Mouse (Mus musculus) limb, embryonic 10.5 days (tissue): ENCODE measurements around the gene Lzts3. TPM values are rescaled to one million over a fixed set of nuclear protein-coding genes. Genes with fewer than 3 reads are reported as not detected.

Source experiments
- DNase-seq: peaks from one replicate; pipeline ENCODE4 v3.0.0-alpha.2; 2017; ENCODE audit warnings: low spot score
- H3K27ac ChIP-seq: fragments of 300-500 bp; sonication (generic); 2 replicates; pipeline ENCODE4 v1.5.1; 2016; ENCODE audit warnings: mild to moderate bottlenecking
- H3K27me3 ChIP-seq: fragments of 300-500 bp; sonication (generic); 2 replicates; pipeline ENCODE4 v1.6.1; 2016; ENCODE audit warnings: low read depth, mild to moderate bottlenecking; ENCODE audit not compliant: poor library complexity, severe bottlenecking
- H3K36me3 ChIP-seq: fragments of 300-500 bp; sonication (generic); 2 replicates; pipeline ENCODE4 v1.6.1; 2016; ENCODE audit warnings: mild to moderate bottlenecking, moderate library complexity
- H3K4me1 ChIP-seq: fragments of 300-500 bp; sonication (generic); 2 replicates; pipeline ENCODE4 v1.6.1; 2016
- H3K4me3 ChIP-seq: fragments of 300-500 bp; sonication (generic); 2 replicates; pipeline ENCODE4 v1.5.1; 2016; ENCODE audit warnings: mild to moderate bottlenecking, moderate library complexity
- H3K9me3 ChIP-seq: fragments of 300-500 bp; sonication (generic); replicated peaks from 2 replicates; pipeline ENCODE4 v1.6.1; 2016; ENCODE audit warnings: mild to moderate bottlenecking
- WGBS: fragments of 180-500 bp; shearing (Covaris S2); methylation state at CpG from one replicate; pipeline ENCODE4 v1.1.7; 2016; 5-methylcytosine and 5-hydroxymethylcytosine counted together
- polyA plus RNA-seq: library from polyadenylated mRNA; unstranded; fragments of >200 nt; fragmentation: Nextera tagmentation; extraction: Ambion mirVana; gene quantifications from 2 replicates; pipeline ENCODE4 v1.2.1, GENCODE M21; 2016

Lzts3 gene
- 2.4 and 2.7 TPM in 2 replicates for polyA plus RNA-seq

- peak within 1 kb of the TSS; percentile 84 for H3K27ac ChIP-seq
- DNase-seq = peak; percentile 97
- peaks cover 19% of the 10 kb centered on the region for H3K4me1 ChIP-seq
- 4% methylated on average over 40 of the region's 40 CpGs for WGBS
- peak within 1 kb of the TSS; percentile 79 for H3K4me3 ChIP-seq
- H3K27me3 ChIP-seq = peaks cover 43% of the 10 kb centered on the region
- H3K9me3 ChIP-seq = no peaks in the 10 kb centered on the region
- H3K36me3 ChIP-seq = peaks cover 3% of the 10 kb centered on the region; the same call in 1 of the 2 replicates
Observed at GRCm38 (mm10) chr2:130642684-130643369, at the start of gene Lzts3. Gene Lzts3 (minus strand): TSS chr2:130642803.

- peaks cover 23% of the 10 kb centered on the region for H3K36me3 ChIP-seq
- H3K9me3 ChIP-seq = no peaks in the 10 kb centered on the region
- 83% methylated on average over 2 of the region's 2 CpGs for WGBS
- H3K4me1 ChIP-seq = no peaks in the 10 kb centered on the region
- no peak overlapping the region for H3K27ac ChIP-seq
- no peak overlapping the region for H3K4me3 ChIP-seq
- peaks cover 2% of the 10 kb centered on the region; the same call in 1 of the 2 replicates for H3K27me3 ChIP-seq
- DNase-seq = no peak
Observed at GRCm38 (mm10) chr2:130689011-130689410, 46.4 kb upstream of the Lzts3 start.

GRCm38 (mm10) chr2:130685426-130685825, 42.8 kb upstream of the Lzts3 start:
- 88% methylated on average over 9 of the region's 9 CpGs for WGBS

GRCm38 (mm10) chr2:130681531-130681930, 38.9 kb upstream of the Lzts3 start:
- no peak overlapping the region for H3K4me3 ChIP-seq
- no peaks in the 10 kb centered on the region for H3K9me3 ChIP-seq
- no peak for DNase-seq
- H3K36me3 ChIP-seq = peaks cover 98% of the 10 kb centered on the region
- H3K27me3 ChIP-seq = no peaks in the 10 kb centered on the region
- H3K27ac ChIP-seq = no peak overlapping the region
- H3K4me1 ChIP-seq = no peaks in the 10 kb centered on the region
- 89% methylated on average over 3 of the region's 3 CpGs for WGBS

More at GRCm38 (mm10) chr2:130685426-130685825, 42.8 kb upstream of the Lzts3 start:
- no peaks in the 10 kb centered on the region for H3K27me3 ChIP-seq
- H3K4me1 ChIP-seq = no peaks in the 10 kb centered on the region
- no peak for DNase-seq
- no peaks in the 10 kb centered on the region for H3K9me3 ChIP-seq
- peaks cover 59% of the 10 kb centered on the region for H3K36me3 ChIP-seq
- H3K4me3 ChIP-seq = no peak overlapping the region
- H3K27ac ChIP-seq = no peak overlapping the region

- 93% methylated on average over 6 of the region's 6 CpGs for WGBS
- Histone ChIP-seq H3K27me3 (no peaks in the 10 kb centered on the region), H3K36me3 (peaks cover 100% of the 10 kb centered on the region), H3K4me1 (no peaks in the 10 kb centered on the region), H3K4me3 (no peak overlapping the region), H3K27ac (no peak overlapping the region), H3K9me3 (no peaks in the 10 kb centered on the region)
- DNase-seq = no peak
Observed at GRCm38 (mm10) chr2:130679899-130680298, 37.3 kb upstream of the Lzts3 start.

GRCm38 (mm10) chr2:130679154-130679553, 36.6 kb upstream of the Lzts3 start:
- no peak for DNase-seq
- Histone ChIP-seq H3K9me3 (no peaks in the 10 kb centered on the region), H3K27me3 (no peaks in the 10 kb centered on the region), H3K4me1 (no peaks in the 10 kb centered on the region), H3K4me3 (no peak overlapping the region), H3K27ac (no peak overlapping the region), H3K36me3 (peaks cover 100% of the 10 kb centered on the region)
- 93% methylated on average over 12 of the region's 12 CpGs for WGBS

GRCm38 (mm10) chr2:130677211-130677610, 34.6 kb upstream of the Lzts3 start:
- Histone ChIP-seq H3K36me3 (peaks cover 98% of the 10 kb centered on the region), H3K4me3 (no peak overlapping the region), H3K4me1 (no peaks in the 10 kb centered on the region), H3K27ac (no peak overlapping the region), H3K9me3 (no peaks in the 10 kb centered on the region), H3K27me3 (no peaks in the 10 kb centered on the region)
- no peak for DNase-seq
- 91% methylated on average over 10 of the region's 10 CpGs for WGBS

- 1% methylated on average over 31 of the region's 31 CpGs for WGBS
- peak within 1 kb of the TSS; percentile 89 for H3K27ac ChIP-seq
- no peaks in the 10 kb centered on the region for H3K27me3 ChIP-seq
Observed at GRCm38 (mm10) chr2:130667559-130667958, 25.0 kb upstream of the Lzts3 start, which contains the start of gene Itpa. Gene Itpa (plus strand): TSS chr2:130667610.

GRCm38 (mm10) chr2:130664102-130664701, 21.6 kb upstream of the Lzts3 start, which contains the start of gene Ddrgk1:
Gene Ddrgk1 (minus strand): TSS chr2:130664659.
- H3K27ac ChIP-seq = peak within 1 kb of the TSS; percentile 97
- H3K4me1 ChIP-seq = peaks cover 31% of the 10 kb centered on the region
- H3K36me3 ChIP-seq = peaks cover 35% of the 10 kb centered on the region
- no peaks in the 10 kb centered on the region for H3K27me3 ChIP-seq
- WGBS = under 1% methylated on average over 40 of the region's 40 CpGs
- peak; percentile 91 for DNase-seq
- H3K9me3 ChIP-seq = no peaks in the 10 kb centered on the region
- peak within 1 kb of the TSS; percentile 67 for H3K4me3 ChIP-seq

More at GRCm38 (mm10) chr2:130667559-130667958, 25.0 kb upstream of the Lzts3 start, which contains the start of gene Itpa:
- Histone ChIP-seq H3K4me3 (peak within 1 kb of the TSS; percentile 79), H3K36me3 (peaks cover 21% of the 10 kb centered on the region), H3K4me1 (peaks cover 27% of the 10 kb centered on the region), H3K9me3 (no peaks in the 10 kb centered on the region)
- peak; percentile 90 for DNase-seq

- no peaks in the 10 kb centered on the region for H3K27me3 ChIP-seq
- peaks cover 28% of the 10 kb centered on the region for H3K4me1 ChIP-seq
- no peak for DNase-seq
- H3K9me3 ChIP-seq = no peaks in the 10 kb centered on the region
- peak overlapping the region; percentile 67 for H3K4me3 ChIP-seq
- 92% methylated on average over 11 of the region's 11 CpGs for WGBS
- peak overlapping the region; percentile 97 for H3K27ac ChIP-seq
- peaks cover 43% of the 10 kb centered on the region for H3K36me3 ChIP-seq
Observed at GRCm38 (mm10) chr2:130663342-130663741, 20.7 kb upstream of the Lzts3 start.

GRCm38 (mm10) chr2:130658530-130658929, 15.9 kb upstream of the Lzts3 start:
- Histone ChIP-seq H3K36me3 (peaks cover 91% of the 10 kb centered on the region), H3K4me3 (no peak overlapping the region), H3K4me1 (peaks cover 14% of the 10 kb centered on the region), H3K9me3 (no peaks in the 10 kb centered on the region), H3K27ac (no peak overlapping the region), H3K27me3 (no peaks in the 10 kb centered on the region)
- no peak for DNase-seq
- 95% methylated on average over 10 of the region's 10 CpGs for WGBS

GRCm38 (mm10) chr2:130657541-130657940, 14.9 kb upstream of the Lzts3 start:
- Histone ChIP-seq H3K27me3 (no peaks in the 10 kb centered on the region), H3K9me3 (no peaks in the 10 kb centered on the region), H3K4me1 (peaks cover 4% of the 10 kb centered on the region; the same call in 1 of the 2 replicates), H3K4me3 (no peak overlapping the region), H3K27ac (no peak overlapping the region), H3K36me3 (peaks cover 99% of the 10 kb centered on the region)
- 90% methylated on average over 6 of the region's 6 CpGs for WGBS
- no peak for DNase-seq

- Histone ChIP-seq H3K36me3 (peaks cover 91% of the 10 kb centered on the region), H3K9me3 (no peaks in the 10 kb centered on the region), H3K4me3 (no peak overlapping the region), H3K27ac (no peak overlapping the region), H3K27me3 (no peaks in the 10 kb centered on the region), H3K4me1 (no peaks in the 10 kb centered on the region)
- 94% methylated on average over 9 of the region's 9 CpGs for WGBS
- DNase-seq = no peak
Observed at GRCm38 (mm10) chr2:130656536-130656935, 13.9 kb upstream of the Lzts3 start.
